Mouse (Mus musculus) NIH3T3 (cell line): ENCODE measurements around the gene Tenm4.
A peak's percentile ranks its signal among the peaks of the same experiment; 100 is the strongest.

Experiments used
- DNase-seq: peaks from one replicate; pipeline ENCODE4 v3.0.0-alpha.2; 2012; ENCODE audit warnings: low read depth

The Tenm4 gene

GRCm38 (mm10) chr7:96476987-96477613, 306.1 kb downstream of the Tenm4 start:
- DNase-seq: no peak

GRCm38 (mm10) chr7:96479139-96479538, 308.1 kb downstream of the Tenm4 start:
- DNase-seq: no peak

- DNase-seq: no peak
Measured at GRCm38 (mm10) chr7:96480351-96480983, 309.4 kb downstream of the Tenm4 start.

GRCm38 (mm10) chr7:96482953-96483352, 311.9 kb downstream of the Tenm4 start:
- no peak for DNase-seq

GRCm38 (mm10) chr7:96484006-96484581, 313.0 kb downstream of the Tenm4 start:
- no peak for DNase-seq

GRCm38 (mm10) chr7:96489348-96490076, 318.5 kb downstream of the Tenm4 start:
- no peak for DNase-seq

- no peak for DNase-seq
Measured at GRCm38 (mm10) chr7:96491896-96492295, 320.9 kb downstream of the Tenm4 start.

- DNase-seq: no peak
Measured at GRCm38 (mm10) chr7:96492696-96493095, 321.6 kb downstream of the Tenm4 start.

- DNase-seq: no peak
Measured at GRCm38 (mm10) chr7:96494057-96494456, 323.0 kb downstream of the Tenm4 start.

- no peak for DNase-seq
Measured at GRCm38 (mm10) chr7:96500108-96500507, 329.1 kb downstream of the Tenm4 start.

GRCm38 (mm10) chr7:96500797-96501196, 329.8 kb downstream of the Tenm4 start:
- DNase-seq: no peak

GRCm38 (mm10) chr7:96502321-96502973, 331.4 kb downstream of the Tenm4 start:
- no peak for DNase-seq

- no peak for DNase-seq
Measured at GRCm38 (mm10) chr7:96505538-96505937, 334.5 kb downstream of the Tenm4 start.

GRCm38 (mm10) chr7:96507046-96507445, 336.0 kb downstream of the Tenm4 start:
- DNase-seq: no peak

- DNase-seq: peak; percentile 62
Measured at GRCm38 (mm10) chr7:96510396-96510795, 339.4 kb downstream of the Tenm4 start.

GRCm38 (mm10) chr7:96511018-96511609, 340.1 kb downstream of the Tenm4 start:
- no peak for DNase-seq

GRCm38 (mm10) chr7:96511953-96512511, 341.0 kb downstream of the Tenm4 start:
- DNase-seq: no peak

- DNase-seq: peak; percentile 66
Measured at GRCm38 (mm10) chr7:96519216-96519615, 348.2 kb downstream of the Tenm4 start.

GRCm38 (mm10) chr7:96521956-96522355, 350.9 kb downstream of the Tenm4 start:
- peak; percentile 67 for DNase-seq

- no peak for DNase-seq
Measured at GRCm38 (mm10) chr7:96523673-96524072, 352.6 kb downstream of the Tenm4 start.

GRCm38 (mm10) chr7:96524486-96525205, 353.6 kb downstream of the Tenm4 start:
- DNase-seq: peak; percentile 45
